In genomic region chr14:55438193-55438784, GRCm38 (mm10) we compare ENCODE assay signal across 8 mouse cellular contexts. TPM values are rescaled to one million over a fixed set of nuclear protein-coding genes. Genes with fewer than 3 reads are reported as not detected.
DNase-seq lines count a peak whose midpoint lies in the region; ATAC-seq lines count a peak whose summit lies in the region.

No protein-coding gene starts in this region.

- no peak overlapping the region for H3K9ac ChIP-seq in kidney, embryonic 15.5 days
- no peak overlapping the region for H3K9ac ChIP-seq in heart, embryonic 16.5 days (ENCODE audit: low read length)

- intact Hi-C loops in left cerebral cortex, postnatal 4 days (cut with DNase I), result loop anchor here (5.0 kb wide), 1 partner anchor 166 kb away; no protein-coding TSS in a partner anchor

- no peaks in the 10 kb centered on the region for H3K36me3 ChIP-seq in kidney, embryonic 15.5 days
- H3K36me3 ChIP-seq in heart, embryonic 16.5 days (ENCODE audit: control insufficient read depth, insufficient read depth), result no peaks in the 10 kb centered on the region

- peak; percentile 59 for DNase-seq in kidney, adult 18-20 months
- peak; percentile 44 to 83 for DNase-seq in adrenal gland, adult (ENCODE audit: inconsistent age in 2 of 2, low spot score in 1 of 2)
- DNase-seq in left cerebral cortex, postnatal 4 days, result peak; percentile 64
- DNase-seq in thymus, postnatal 36 days, result peak; percentile 62 to 68

- WGBS in kidney, embryonic 15.5 days, result 16% methylated on average over 6 of the region's 6 CpGs
- 28% methylated on average over 6 of the region's 6 CpGs for WGBS in heart, embryonic 16.5 days

- peaks cover 8% of the 10 kb centered on the region; the same call in 1 of the 2 replicates for H3K4me1 ChIP-seq in kidney, embryonic 15.5 days
- H3K4me1 ChIP-seq in heart, embryonic 16.5 days (ENCODE audit: control insufficient read depth, insufficient read depth, low read length), result peaks cover 11% of the 10 kb centered on the region; the same call in 1 of the 2 replicates

- no peaks in the 10 kb centered on the region for H3K9me3 ChIP-seq in kidney, embryonic 15.5 days (replicated peaks)
- H3K9me3 ChIP-seq in heart, embryonic 16.5 days (replicated peaks; ENCODE audit: control insufficient read depth, low read length), result no peaks in the 10 kb centered on the region

- ATAC-seq in kidney, embryonic 15.5 days (replicated peaks; ENCODE audit: low FRiP score), result no peak
- ATAC-seq in common myeloid progenitor, adult 5-6 weeks (replicated peaks; ENCODE audit: low read depth, poor library complexity, severe bottlenecking), result peak; percentile 98
- ATAC-seq in heart, embryonic 16.5 days (replicated peaks; ENCODE audit: extremely low read depth, insufficient read depth, low FRiP score), result peak; percentile 28; the same call in 1 of the 2 replicates
- peak; percentile 78 for ATAC-seq in neutrophil, adult 5-6 weeks (ENCODE audit: extremely low read depth, insufficient number of reproducible peaks, low FRiP score, poor library complexity, severe bottlenecking)

- no peaks in the 10 kb centered on the region for H3K27me3 ChIP-seq in kidney, embryonic 15.5 days
- no peaks in the 10 kb centered on the region for H3K27me3 ChIP-seq in heart, embryonic 16.5 days (ENCODE audit: control insufficient read depth, insufficient read depth, low read length)

- H3K4me2 ChIP-seq in kidney, embryonic 15.5 days, result no peak overlapping the region
- no peak overlapping the region for H3K4me2 ChIP-seq in heart, embryonic 16.5 days (ENCODE audit: low read depth, low read length)

- no peak overlapping the region for H3K4me3 ChIP-seq in kidney, embryonic 15.5 days (replicated peaks)
- no peak overlapping the region for H3K4me3 ChIP-seq in heart, embryonic 16.5 days (ENCODE audit: low read length)

- H3K27ac ChIP-seq in kidney, embryonic 15.5 days, result no peak overlapping the region
- no peak overlapping the region for H3K27ac ChIP-seq in heart, embryonic 16.5 days (ENCODE audit: low read length)

RNA-seq across cellular contexts. Expression of gene Dhrs4, which starts 40.3 kb away (rescaled TPM):
- 127 and 130 TPM in 2 replicates for polyA plus RNA-seq in kidney, embryonic 15.5 days (2015; fragmentation: Nextera tagmentation; extraction: Ambion mirVana)
- total RNA-seq in common myeloid progenitor, adult 5-6 weeks (2017), result 77.1 and 95.0 TPM in 2 replicates
- polyA plus RNA-seq in heart, embryonic 16.5 days (2015; fragmentation: Nextera tagmentation; extraction: Ambion mirVana), result 67.2 and 68.9 TPM in 2 replicates
- 10 to 100 TPM; 13.6 to 14.9 TPM for total RNA-seq in left cerebral cortex, postnatal 4 days (2021)
- 22.9 and 24.1 TPM in 2 replicates for total RNA-seq in neutrophil, adult 5-6 weeks (2017)

RNA-seq across cellular contexts. Expression of gene Carmil3, which starts 52.2 kb away (rescaled TPM):
- 2.4 and 2.9 TPM in 2 replicates for polyA plus RNA-seq in kidney, embryonic 15.5 days (2015; fragmentation: Nextera tagmentation; extraction: Ambion mirVana)
- 0.15 and 2.1 TPM in 2 replicates for total RNA-seq in common myeloid progenitor, adult 5-6 weeks (2017)
- 1.3 and 1.9 TPM in 2 replicates for polyA plus RNA-seq in heart, embryonic 16.5 days (2015; fragmentation: Nextera tagmentation; extraction: Ambion mirVana)
- 100 to 1,000 TPM; 151 to 183 TPM for total RNA-seq in left cerebral cortex, postnatal 4 days (2021)
- 0.74 TPM in 1 of 2 replicates, not detected in the other for total RNA-seq in neutrophil, adult 5-6 weeks (2017)

Comparison
In these comparisons a context has a peak if more than half of its experiments do, and no peak if none do; other contexts are left out.
1. RNA of gene Carmil3, which starts 52.2 kb away (total RNA-seq): 151 to 183 TPM in left cerebral cortex, postnatal 4 days; 0.15 to 2.1 TPM in common myeloid progenitor, adult 5-6 weeks and 0.74 TPM in neutrophil, adult 5-6 weeks; every median in the first group is over 10 times any median in the second.
2. Peak in every context shown above with its lines, with median percentiles within 50 percentile points of each other: DNase-seq.